Mouse (Mus musculus) ES-Bruce4 (cell line): ENCODE results near the gene Spats2l. TPM values are rescaled to one million over a fixed set of nuclear protein-coding genes. Genes with fewer than 3 reads are reported as not detected.

Experiments
- H3K27ac ChIP-seq: 2 replicates; pipeline ENCODE4 v1.5.1; 2012; ENCODE audit warnings: low read length, inconsistent platforms; ENCODE audit not compliant: insufficient read depth
- H3K27me3 ChIP-seq: 2 replicates; pipeline ENCODE4 v1.6.1; 2012; ENCODE audit warnings: mild to moderate bottlenecking, low read length, inconsistent platforms; ENCODE audit not compliant: control insufficient read depth, poor library complexity, insufficient read depth, severe bottlenecking
- H3K36me3 ChIP-seq: 2 replicates; pipeline ENCODE4 v1.6.1; 2012; ENCODE audit warnings: inconsistent platforms, mild to moderate bottlenecking, low read length, moderate library complexity; ENCODE audit not compliant: control insufficient read depth, poor library complexity, insufficient read depth, severe bottlenecking
- H3K4me1 ChIP-seq: one replicate; pipeline ENCODE4 v1.8.1; 2011; ENCODE audit warnings: low read length; ENCODE audit not compliant: control insufficient read depth, insufficient read depth
- H3K4me3 ChIP-seq: 2 replicates; pipeline ENCODE4 v1.5.1; 2011; ENCODE audit warnings: low read depth, mild to moderate bottlenecking, low read length
- H3K9ac ChIP-seq: 2 replicates; pipeline ENCODE4 v1.6.1; 2012; ENCODE audit warnings: low read depth, mild to moderate bottlenecking, inconsistent platforms; ENCODE audit not compliant: poor library complexity, severe bottlenecking
- H3K9me3 ChIP-seq: replicated peaks from 2 replicates; pipeline ENCODE4 v1.6.1; 2012; ENCODE audit warnings: mild to moderate bottlenecking, low read length, inconsistent platforms; ENCODE audit not compliant: control insufficient read depth, poor library complexity, insufficient read depth, severe bottlenecking
- CTCF ChIP-seq: IDR thresholded peaks from one replicate; pipeline ENCODE4 v1.8.1; 2011; ENCODE audit warnings: low read depth, low read length
- EP300 ChIP-seq: IDR thresholded peaks from 2 replicates; pipeline ENCODE4 v1.6.1; 2011; ENCODE audit warnings: low read depth, low read length; ENCODE audit not compliant: insufficient read depth
- POLR2A ChIP-seq: IDR thresholded peaks from one replicate; pipeline ENCODE4 v1.8.1; 2011; ENCODE audit warnings: low read length; ENCODE audit not compliant: insufficient read depth
- polyA plus RNA-seq: library from polyadenylated mRNA; stranded (reverse); fragments of >200 nt; gene quantifications from 2 replicates; pipeline ENCODE4 v1.2.4, GENCODE M21; 2011; ENCODE audit warnings: low read depth; ENCODE audit not compliant: missing spikeins, insufficient read depth, insufficient read length

Gene Spats2l
- polyA plus RNA-seq, 1 experiment: 14.1 TPM

- Histone ChIP-seq H3K27ac (no peak overlapping the region), H3K9ac (no peak overlapping the region), H3K36me3 (no peaks in the 10 kb centered on the region), H3K27me3 (no peaks in the 10 kb centered on the region), H3K9me3 (no peaks in the 10 kb centered on the region), H3K4me1 (no peaks in the 10 kb centered on the region), H3K4me3 (no peak overlapping the region)
- no peak for TF ChIP-seq EP300
- no peak for TF ChIP-seq POLR2A
- TF ChIP-seq CTCF: no peak
Observed at GRCm38 (mm10) chr1:57868651-57869050, 94.7 kb downstream of the Spats2l start.

DNA sequence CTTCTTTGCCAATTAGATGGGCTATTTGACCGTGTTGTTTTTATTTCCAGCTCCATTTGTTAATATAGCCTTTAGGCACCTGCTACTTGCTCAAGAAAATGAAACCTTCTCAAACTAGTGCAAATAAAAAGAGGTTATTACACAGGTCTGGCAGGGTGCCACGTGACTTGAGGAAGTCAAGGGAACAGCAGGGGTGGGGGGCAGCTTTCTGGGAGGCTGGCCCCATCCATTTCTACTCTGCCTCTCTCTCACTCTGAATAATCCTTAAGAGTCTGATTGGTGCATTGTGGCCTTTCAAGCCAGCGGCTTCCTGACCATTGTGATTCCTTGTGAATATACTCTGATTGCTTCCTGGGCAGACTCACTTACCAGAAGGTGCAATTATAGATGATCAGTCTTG is 98.0 kb downstream of the Spats2l start:
- Histone ChIP-seq H3K4me1 (no peaks in the 10 kb centered on the region), H3K27ac (no peak overlapping the region), H3K4me3 (no peak overlapping the region), H3K9ac (no peak overlapping the region), H3K27me3 (no peaks in the 10 kb centered on the region), H3K9me3 (no peaks in the 10 kb centered on the region), H3K36me3 (no peaks in the 10 kb centered on the region)
- TF ChIP-seq EP300 (no peak), CTCF (no peak), POLR2A (no peak)

DNA sequence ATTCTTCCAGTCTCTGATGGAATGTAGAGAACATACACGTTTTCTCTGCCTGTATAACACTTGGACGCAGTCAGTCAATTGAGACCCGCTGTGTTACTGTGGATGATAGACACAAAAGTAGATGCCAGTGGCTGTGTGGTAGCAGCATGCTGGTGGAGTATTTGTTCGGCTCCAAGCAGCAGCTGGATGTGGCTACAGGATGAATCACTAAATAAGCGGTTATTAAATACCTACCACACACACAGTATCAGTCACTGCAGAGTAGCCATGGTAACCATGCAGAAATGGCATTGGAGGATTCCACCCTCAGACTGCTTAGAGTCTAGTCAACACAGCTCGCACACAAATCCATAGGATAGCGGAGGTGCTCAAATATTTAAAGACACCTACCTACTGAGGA is 100.0 kb downstream of the Spats2l start:
- H3K4me3 ChIP-seq: no peak overlapping the region
- no peaks in the 10 kb centered on the region for H3K9me3 ChIP-seq
- TF ChIP-seq EP300 (no peak), CTCF (no peak), POLR2A (no peak)
- H3K27ac ChIP-seq: no peak overlapping the region
- H3K36me3 ChIP-seq: no peaks in the 10 kb centered on the region
- H3K4me1 ChIP-seq: no peaks in the 10 kb centered on the region
- no peak overlapping the region for H3K9ac ChIP-seq
- H3K27me3 ChIP-seq: no peaks in the 10 kb centered on the region

- no peaks in the 10 kb centered on the region for H3K27me3 ChIP-seq
- H3K4me1 ChIP-seq: no peaks in the 10 kb centered on the region
- TF ChIP-seq POLR2A (no peak), CTCF (no peak), EP300 (no peak)
- H3K9ac ChIP-seq: no peak overlapping the region
- no peaks in the 10 kb centered on the region for H3K9me3 ChIP-seq
- no peak overlapping the region for H3K4me3 ChIP-seq
- no peak overlapping the region for H3K27ac ChIP-seq
- H3K36me3 ChIP-seq: no peaks in the 10 kb centered on the region
Observed at GRCm38 (mm10) chr1:57875109-57875508, 101.1 kb downstream of the Spats2l start.

GRCm38 (mm10) chr1:57875512-57875911 is 101.5 kb downstream of the Spats2l start:
- Histone ChIP-seq H3K9ac (no peak overlapping the region), H3K9me3 (no peaks in the 10 kb centered on the region), H3K4me1 (no peaks in the 10 kb centered on the region), H3K27ac (no peak overlapping the region), H3K27me3 (no peaks in the 10 kb centered on the region), H3K4me3 (no peak overlapping the region), H3K36me3 (no peaks in the 10 kb centered on the region)
- TF ChIP-seq POLR2A: no peak
- no peak for TF ChIP-seq EP300
- TF ChIP-seq CTCF: no peak

DNA sequence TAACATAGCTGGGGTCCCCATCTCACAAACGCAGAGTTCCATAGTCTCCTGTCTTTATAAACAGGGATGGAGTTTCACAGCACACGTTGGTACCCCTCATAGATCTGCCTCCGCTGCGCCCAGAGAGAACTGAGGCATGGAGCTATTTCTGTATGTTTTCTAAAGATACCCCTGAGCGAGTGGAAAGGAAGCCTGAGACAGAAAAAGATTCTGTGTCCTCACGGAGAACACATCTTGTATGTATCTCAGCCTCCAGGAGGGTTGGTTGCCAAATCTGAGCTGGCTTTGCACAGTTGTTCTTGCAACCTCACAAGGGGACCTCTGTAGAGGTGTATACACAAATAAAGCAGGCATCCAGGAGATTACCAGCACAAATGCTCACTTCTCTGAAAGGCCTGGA is 105.0 kb downstream of the Spats2l start:
- Histone ChIP-seq H3K9me3 (no peaks in the 10 kb centered on the region), H3K4me1 (no peaks in the 10 kb centered on the region), H3K27me3 (no peaks in the 10 kb centered on the region), H3K27ac (no peak overlapping the region), H3K9ac (no peak overlapping the region), H3K4me3 (no peak overlapping the region), H3K36me3 (no peaks in the 10 kb centered on the region)
- no peak for TF ChIP-seq EP300
- TF ChIP-seq POLR2A: no peak
- no peak for TF ChIP-seq CTCF
